Mouse (Mus musculus) liver, adult (tissue): ENCODE data around the gene Itpa.

Experiments
- GATA4 ChIP-seq: IDR thresholded peaks from 2 replicates; pipeline ENCODE4 v1.6.1; 2014; ENCODE audit warnings: mild to moderate bottlenecking, low read length; ENCODE audit not compliant: insufficient replicate concordance

Itpa gene

GRCm38 (mm10) chr2:130697153-130697810, 29.9 kb downstream of the Itpa start, which contains the start of gene Slc4a11:
Slc4a11 (minus strand) TSS chr2:130697519.
- no peak for TF ChIP-seq GATA4

GRCm38 (mm10) chr2:130697821-130698266, 30.4 kb downstream of the Itpa start:
- no peak for TF ChIP-seq GATA4

DNA sequence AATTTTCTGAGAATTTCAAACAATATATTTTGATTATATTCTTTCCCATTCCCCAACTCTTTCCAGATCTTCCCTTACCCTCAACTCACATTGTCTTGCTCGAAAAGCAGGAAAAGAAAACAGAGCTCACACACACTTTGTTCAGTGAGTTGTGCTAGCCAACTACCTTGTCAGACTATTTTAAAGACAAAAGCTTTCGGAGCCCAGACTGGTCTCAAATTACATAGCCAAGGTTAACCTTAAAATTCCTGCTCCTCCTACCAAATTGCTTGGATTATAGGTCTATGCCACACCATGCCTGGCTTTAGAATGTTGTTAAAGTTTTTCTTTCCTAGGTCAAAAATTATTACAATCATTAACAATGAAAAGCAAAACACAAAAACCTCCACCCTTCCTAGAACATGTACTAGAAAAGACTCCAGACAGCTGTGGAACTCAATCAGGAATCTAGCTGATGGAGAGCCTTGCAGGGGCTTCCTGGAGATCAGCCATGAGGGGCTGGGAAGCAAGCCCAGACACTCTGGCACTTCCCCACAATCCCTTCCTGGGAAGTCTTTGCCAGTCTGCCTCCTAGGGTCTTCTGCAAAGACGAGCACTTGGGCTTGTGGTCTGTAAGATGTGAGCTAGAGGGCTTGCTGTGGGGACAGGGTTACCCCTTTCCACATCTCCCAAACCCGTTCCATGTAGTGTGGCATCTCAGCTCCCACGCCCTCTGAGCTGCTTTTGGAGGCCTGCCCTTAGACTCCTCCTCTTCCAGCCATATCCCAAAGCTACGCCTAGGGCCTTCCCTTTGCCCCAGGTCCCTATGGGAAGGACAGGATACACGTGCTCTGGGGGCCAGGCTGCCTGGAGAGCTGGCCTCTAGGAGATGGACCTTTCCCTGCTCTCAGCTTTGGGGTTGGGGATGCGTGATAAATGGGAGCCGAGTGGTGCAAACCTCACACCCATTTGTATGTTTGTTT, 36.9 kb downstream of the Itpa start:
- no peak for TF ChIP-seq GATA4

GRCm38 (mm10) chr2:130705178-130705577, 37.8 kb downstream of the Itpa start:
- TF ChIP-seq GATA4 = no peak

- TF ChIP-seq GATA4 = no peak
Measured at GRCm38 (mm10) chr2:130706602-130707001, 39.2 kb downstream of the Itpa start.

GRCm38 (mm10) chr2:130707057-130707456, 39.6 kb downstream of the Itpa start:
- no peak for TF ChIP-seq GATA4

GRCm38 (mm10) chr2:130717951-130718350, 50.5 kb downstream of the Itpa start:
- TF ChIP-seq GATA4 = no peak

- TF ChIP-seq GATA4 = no peak
Measured at GRCm38 (mm10) chr2:130724369-130724768, 57.0 kb downstream of the Itpa start.

DNA sequence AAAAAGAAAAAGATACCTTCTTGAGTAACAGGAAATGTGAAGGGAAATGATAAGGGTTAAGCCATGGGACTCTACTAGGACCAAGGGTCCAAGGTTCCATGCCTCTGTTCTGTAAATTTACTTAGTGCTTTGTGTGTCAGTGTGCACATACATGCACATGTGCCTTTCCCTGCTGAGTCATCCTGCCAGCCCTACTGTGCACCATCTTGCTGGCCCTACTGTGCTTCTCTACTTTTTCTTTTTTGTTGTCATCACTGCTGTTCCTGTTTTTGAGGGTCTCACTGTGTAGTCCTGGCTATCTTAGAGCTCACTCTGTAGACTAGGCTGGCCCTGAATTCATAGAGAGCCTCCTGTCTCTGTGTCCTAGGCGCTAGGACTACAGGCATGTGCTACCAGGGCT, 60.3 kb downstream of the Itpa start:
- no peak for TF ChIP-seq GATA4

DNA sequence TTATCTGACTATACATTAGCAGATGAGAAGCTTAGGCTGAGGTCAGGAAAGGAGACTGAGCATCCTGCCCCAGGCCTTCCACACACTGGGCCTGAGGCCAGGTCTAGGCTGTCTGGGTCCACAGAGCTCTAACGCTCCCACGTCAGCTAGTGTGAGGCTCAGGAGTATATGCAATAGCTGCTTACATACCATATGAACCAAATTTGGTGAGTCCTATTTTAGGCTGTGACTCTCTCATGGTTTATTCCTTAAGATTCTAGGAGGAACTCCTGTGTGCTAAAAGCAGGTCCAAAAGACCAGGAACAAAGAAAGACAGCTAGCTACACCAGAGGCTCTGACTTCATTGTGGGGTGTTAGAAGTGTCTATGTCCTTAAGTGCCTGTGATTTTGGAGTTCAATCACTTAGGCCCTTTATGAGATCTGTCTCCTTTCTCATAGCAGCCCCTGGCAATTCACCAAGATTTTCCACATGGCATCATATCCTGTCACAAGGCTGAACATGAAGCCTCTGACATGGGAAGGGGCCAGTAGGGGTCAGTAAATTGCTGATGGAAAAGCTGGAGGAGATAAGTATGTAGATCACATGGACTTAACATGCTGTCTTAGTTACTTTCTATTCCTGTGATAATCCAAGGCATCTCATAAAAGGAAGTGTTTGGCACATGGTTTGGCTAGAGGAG, 61.6 kb downstream of the Itpa start:
- TF ChIP-seq GATA4 = no peak; the same call in 1 of the 2 replicates

GRCm38 (mm10) chr2:130730746-130731145, 63.3 kb downstream of the Itpa start:
- no peak for TF ChIP-seq GATA4
